Mouse (Mus musculus) cerebellum, adult 11-12 months (tissue): ENCODE results near the gene I830077J02Rik.
A peak's percentile ranks its signal among the peaks of the same experiment; 100 is the strongest.
"Not testable (repeated sequence)": the region's sequence is repeated elsewhere in the genome, so short reads cannot be mapped to it uniquely, and the experiment has no call there.

ENCODE experiments used
- DNase-seq: peaks from one replicate; pipeline ENCODE4 v3.0.0; 2022

Gene I830077J02Rik

DNA sequence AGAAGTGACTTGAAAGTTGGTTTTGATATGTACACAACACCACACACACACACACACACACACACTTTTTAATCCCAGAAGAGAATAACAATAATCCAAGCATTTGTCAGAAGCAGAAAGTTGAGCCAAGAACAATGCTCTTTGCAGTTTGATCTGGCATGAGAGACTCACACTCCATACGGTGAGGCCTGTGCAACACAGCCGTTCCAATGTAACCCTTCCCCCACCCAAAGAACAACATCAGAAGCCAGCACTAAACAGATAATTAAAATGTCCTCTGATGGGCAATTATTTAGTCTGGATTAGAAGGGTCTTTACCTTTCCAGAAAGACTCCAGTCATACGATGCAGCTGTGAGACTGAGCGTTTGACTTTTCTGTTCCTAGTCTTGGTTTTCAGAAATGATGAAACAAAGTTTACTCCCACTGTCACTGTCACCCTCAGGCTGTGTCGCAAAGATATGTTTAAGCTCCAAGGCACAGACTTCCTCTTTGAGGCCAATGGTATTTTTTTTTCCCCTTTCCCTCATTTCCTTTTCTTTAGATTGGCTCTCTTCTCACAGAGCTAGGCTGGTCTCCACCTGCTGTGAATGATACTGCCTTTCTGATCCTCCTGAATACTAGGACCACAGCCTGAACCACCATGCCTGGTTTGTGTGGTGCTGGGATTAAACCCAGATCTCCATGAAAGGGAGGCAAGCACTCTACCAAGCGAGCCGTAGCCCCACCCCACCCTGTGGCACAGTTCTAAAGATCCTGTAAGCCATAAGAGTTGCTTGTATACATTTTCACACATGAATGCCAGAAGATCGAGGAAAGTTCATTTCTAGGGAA, at the start of gene I830077J02Rik:
Gene I830077J02Rik, minus strand, starts transcription at position 425 of the 832 bp plus-strand sequence.
- no peak for DNase-seq

- DNase-seq = no peak
These were observed 41.7 kb upstream of the I830077J02Rik start for GRCm38 (mm10) chr3:105974174-105974573.

DNA sequence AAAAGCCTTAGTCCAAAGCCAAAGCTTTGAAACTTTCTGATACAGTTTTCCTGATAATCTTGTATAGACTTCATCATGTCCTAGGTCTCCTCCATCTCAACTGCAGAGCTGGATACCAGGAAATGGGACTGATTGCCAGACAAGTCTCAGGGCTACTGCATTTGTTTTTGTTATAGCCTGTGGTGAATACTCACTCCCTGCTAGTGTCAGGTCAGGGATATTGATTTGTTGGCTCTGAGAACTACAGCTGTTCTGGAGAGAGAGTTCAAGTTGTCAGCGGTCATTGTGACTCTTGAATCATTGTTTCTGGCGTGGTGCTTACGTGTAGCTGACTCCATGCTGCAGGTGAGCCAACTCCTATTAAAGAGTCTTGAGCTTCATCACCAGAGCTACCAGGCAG, 40.9 kb upstream of the I830077J02Rik start, which contains the start of gene Ovgp1:
Gene Ovgp1, plus strand, starts transcription at position 301 of the 400 bp plus-strand sequence.
- no peak for DNase-seq

DNA sequence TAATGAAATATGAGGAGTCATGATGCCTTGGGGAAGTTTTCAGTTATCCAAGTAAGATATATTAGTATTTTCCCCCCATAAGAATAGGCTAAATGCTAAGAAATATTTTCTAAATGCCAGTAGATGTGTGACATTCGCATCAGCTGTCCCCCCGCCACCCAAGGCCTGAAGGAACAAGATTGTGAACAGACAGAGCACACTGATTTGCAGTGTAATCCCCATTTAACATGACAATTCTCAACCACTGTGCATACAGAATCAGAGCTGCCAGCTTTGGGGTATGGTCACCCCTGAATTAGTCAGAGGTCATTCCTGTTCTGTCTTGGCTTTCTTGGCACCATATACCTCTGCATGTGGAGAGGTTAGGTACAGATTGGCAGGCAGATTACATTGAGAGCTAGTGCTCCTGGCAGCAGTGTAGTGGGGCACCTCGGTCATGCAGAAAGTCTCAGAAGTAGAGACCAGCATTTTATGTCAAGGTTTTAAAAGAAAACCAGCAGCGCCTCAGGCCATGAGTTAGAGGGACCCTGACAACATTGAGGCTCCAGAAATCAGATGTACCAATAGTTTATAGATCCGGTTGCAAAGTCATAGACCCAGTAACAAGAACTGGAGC, 39.5 kb upstream of the I830077J02Rik start:
- no peak for DNase-seq

- peak; percentile 11 for DNase-seq
These were observed 28.2 kb upstream of the I830077J02Rik start for GRCm38 (mm10) chr3:105960700-105961099.

- DNase-seq = no peak
These were observed 27.5 kb upstream of the I830077J02Rik start, which contains the start of gene Atp5f1 for GRCm38 (mm10) chr3:105959999-105960398. Gene Atp5f1, minus strand, starts transcription at chr3:105960099.

- no peak for DNase-seq
These were observed 27.1 kb upstream of the I830077J02Rik start for GRCm38 (mm10) chr3:105959585-105959984.

DNA sequence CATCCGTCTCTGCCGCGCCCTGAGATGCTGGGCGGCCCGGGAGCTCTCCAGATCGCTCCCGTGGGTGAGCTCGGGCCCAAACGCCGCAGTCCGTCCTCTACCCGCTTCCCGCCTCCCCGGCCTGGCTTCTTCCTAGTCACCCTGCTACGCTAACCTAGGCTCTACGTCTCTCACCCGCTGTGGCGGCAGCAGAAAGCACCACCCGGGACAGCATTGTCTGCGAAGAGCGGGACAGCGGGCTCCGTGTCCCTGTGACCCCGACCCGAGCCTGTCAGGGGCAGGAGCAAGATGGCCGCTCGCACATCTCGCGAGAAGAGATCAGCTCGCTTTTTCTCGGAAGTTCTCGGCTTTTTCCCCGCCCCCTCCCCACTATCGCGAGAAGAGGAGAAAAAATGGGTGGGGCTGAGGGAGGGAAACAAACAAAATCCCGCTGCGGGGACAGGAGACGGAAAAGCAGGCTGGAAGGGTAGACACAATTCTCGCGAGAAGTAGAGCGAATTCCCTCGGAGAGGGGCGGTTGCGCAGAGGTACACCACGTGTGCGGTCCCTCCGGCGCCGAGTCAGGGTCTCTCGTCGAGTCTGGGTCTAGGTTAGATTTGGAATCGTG, 26.6 kb upstream of the I830077J02Rik start, which contains the start of gene Wdr77:
Gene Wdr77, plus strand, starts transcription at position 396 of the 607 bp plus-strand sequence.
- DNase-seq = peak; percentile 95

DNA sequence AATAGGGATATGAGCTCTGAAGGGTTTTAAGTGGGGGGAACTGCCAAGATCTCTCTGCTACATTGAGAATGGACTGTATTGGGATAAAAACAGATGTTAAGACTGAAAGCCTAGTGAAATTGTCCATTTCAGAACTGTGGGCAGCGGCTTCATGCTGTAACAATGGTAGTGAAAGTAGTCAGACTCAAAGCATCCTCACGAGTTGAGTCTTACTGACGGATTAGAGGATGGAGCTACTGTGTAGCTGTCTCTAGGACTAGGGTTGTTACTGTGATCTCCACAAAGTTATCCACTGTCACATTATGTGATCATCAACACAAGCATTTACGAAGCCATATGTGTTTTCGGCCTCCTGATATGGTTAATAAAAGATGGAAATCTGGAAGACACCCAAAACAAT, 25.7 kb upstream of the I830077J02Rik start:
- DNase-seq = no peak

GRCm38 (mm10) chr3:105957235-105957634, 24.8 kb upstream of the I830077J02Rik start:
- no peak for DNase-seq

DNA sequence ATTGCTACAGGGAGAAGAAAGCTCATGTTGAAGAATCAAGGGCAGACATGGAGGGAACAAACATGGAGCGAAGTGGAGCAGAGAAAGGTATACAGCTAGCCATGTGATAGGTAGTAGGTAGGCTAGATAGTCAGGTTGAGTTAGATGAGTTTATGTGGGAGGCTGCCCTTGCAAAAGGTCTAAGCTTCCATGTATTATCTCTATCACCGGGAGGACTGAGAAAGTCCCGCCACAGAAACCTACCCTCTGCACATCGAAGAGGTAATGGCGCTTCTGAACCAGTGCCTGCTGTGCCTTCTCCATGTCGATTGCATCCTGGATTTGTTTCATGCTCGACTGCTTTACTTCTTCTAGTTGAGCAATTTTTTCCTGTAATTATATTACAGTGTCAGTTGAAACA, 18.9 kb upstream of the I830077J02Rik start:
- no peak for DNase-seq

GRCm38 (mm10) chr3:105936111-105936510, 3.6 kb upstream of the I830077J02Rik start:
- no peak for DNase-seq

- no peak for DNase-seq
These were observed 2.6 kb upstream of the I830077J02Rik start for GRCm38 (mm10) chr3:105935033-105935432.

DNA sequence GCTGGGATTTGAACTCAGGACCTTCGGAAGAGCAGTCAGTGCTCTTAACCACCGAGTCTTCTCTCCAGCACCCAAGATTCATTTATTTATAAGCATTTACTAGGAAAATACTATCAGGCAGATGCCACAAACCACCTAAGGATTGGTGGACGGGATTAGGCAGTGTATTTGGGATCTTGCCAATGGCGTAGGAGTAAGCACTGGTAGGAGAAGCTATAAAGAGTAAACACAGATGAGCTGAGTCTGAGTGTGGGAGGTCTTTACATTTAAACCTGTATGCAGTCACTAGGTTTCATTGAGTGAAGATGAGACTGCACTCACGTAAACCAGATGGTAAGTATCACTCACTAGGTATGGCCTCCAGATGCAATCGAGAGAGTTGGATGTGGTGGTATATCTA, 1.5 kb upstream of the I830077J02Rik start:
- no peak for DNase-seq

DNA sequence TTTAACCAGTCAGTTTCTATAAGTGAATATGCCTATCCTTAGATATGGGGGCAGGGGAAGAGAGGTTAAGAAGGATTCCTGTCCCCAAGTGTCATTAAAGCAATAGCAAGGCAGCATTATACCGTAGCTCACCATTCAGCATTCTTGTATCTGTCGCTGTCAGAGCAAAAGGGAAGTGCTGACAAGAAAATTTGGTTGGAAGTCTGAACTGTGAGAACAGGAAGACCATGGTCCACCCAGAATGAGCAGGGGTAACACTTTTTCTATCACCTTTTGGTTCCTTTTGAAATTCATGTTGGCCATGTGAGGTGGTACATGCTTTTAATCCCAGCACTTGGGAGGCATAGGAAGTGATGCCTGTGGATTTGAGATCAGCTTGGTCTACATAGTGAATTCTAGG, 1.4 kb downstream of the I830077J02Rik start:
- no peak for DNase-seq

DNA sequence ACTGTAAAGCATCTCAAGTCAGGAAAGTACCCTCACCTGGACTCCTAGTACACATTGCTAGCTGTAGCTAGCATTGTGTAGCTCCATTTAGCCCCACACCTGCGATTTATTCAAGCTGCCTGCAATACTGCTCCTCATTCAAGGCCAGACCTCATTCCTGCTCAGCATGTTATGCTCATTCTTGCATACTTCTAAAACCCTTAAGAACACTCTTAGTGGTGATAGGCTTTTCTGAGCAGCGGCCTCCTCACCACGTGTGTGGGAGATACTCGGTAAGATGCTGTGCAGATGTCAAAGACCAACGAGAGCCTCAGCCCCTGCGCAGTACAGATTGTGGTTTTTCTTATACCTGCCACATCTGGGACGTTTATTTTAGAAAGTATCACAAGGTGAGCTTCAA, 2.6 kb downstream of the I830077J02Rik start:
- no peak for DNase-seq

GRCm38 (mm10) chr3:105928781-105929180, 3.7 kb downstream of the I830077J02Rik start:
- no peak for DNase-seq

- DNase-seq = no peak
These were observed 4.3 kb downstream of the I830077J02Rik start for GRCm38 (mm10) chr3:105928195-105928569.

DNA sequence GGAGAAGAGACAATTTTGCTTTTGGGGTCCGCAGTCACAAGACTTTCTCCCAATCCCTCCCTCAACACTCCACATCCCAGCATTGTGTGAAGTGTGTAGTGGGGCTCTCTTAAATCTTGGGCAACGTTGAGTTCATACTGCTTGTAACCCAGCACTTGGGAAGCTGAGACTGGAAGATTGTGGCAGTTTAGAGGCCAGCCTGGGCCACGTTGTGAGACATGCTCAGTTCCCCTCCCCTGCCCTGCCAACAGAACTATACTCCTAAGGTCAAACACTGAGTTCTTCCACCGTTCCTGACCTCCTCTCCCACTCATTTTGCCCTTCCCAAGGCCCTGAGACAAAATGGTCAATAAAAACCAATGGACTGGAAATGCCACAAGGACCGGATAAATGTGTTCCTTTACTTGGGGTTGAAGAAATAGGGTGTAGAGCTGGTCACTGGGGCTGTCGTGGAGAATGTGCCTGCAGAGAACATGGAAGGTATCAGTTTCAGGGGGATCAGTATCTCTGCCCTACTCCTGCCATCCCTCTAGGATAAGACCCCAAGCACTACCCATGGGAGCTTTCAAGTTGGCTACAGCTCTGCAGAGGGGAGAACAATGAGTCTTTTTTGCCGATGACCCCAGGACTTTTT, 4.8 kb downstream of the I830077J02Rik start:
- DNase-seq = no peak

DNA sequence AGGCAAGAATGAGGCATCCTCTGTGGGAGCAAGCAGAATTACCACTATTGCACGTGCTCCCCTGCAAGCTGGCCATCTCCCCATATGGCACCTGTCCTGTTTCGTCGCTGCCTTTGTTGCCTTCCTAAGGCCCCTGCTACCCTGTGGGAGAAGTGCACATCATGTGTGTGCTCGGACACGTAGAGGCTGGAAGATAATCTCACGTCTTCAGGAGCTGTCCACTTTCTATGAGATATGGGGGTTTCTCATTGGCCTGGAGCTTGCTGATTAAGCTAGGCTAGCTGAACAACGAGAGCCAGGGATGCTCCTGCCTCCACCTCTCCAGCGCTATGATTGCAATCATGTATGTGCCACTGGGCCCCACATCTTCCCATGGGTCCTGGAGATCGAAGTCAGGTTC, 7.8 kb downstream of the I830077J02Rik start:
- DNase-seq = no peak

- DNase-seq = no peak
These were observed 10.5 kb downstream of the I830077J02Rik start for GRCm38 (mm10) chr3:105921959-105922358.

DNA sequence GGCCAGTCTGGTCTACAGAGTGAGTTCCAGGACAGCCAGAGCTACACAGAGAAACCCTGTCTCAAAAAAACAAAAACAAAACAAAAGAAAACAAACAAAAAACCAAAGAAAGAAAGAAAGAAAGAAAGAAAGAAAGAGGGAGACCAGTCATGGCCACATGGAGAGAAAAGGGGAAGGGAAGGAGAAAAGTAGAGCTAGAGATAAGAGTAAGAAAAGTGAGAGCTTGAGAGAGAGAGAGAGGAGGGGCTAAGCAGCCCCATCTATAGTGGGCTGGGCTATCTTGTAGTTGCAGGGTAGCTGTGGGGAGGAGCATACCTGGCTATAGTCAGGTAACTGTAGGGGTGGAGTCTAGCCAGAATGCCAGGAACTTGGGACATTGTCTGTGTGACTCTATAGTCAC, 11.7 kb downstream of the I830077J02Rik start:
- not testable (repeated sequence) for DNase-seq

DNA sequence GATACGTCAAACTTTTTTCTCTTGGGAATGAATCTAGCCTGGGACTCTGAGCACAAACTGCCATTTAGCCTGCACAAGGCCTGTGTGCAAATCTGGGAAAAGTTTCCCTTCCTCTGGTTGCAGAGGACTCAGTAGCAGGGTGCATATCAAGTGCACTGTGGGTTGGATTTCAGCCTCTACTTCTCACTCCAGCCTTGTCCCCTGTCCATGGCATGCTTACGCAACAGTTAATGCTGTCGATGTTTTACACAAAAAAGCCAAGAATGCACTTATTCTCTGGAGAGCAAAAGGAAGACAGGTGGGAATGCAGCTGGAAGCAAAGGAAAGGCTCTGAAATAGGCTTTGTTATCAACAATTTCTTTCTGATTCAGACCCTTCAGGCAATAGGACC, 14.1 kb downstream of the I830077J02Rik start:
- no peak for DNase-seq
